Mouse (Mus musculus): ENCODE data around the gene Syt7.

Syt7 gene

DNA sequence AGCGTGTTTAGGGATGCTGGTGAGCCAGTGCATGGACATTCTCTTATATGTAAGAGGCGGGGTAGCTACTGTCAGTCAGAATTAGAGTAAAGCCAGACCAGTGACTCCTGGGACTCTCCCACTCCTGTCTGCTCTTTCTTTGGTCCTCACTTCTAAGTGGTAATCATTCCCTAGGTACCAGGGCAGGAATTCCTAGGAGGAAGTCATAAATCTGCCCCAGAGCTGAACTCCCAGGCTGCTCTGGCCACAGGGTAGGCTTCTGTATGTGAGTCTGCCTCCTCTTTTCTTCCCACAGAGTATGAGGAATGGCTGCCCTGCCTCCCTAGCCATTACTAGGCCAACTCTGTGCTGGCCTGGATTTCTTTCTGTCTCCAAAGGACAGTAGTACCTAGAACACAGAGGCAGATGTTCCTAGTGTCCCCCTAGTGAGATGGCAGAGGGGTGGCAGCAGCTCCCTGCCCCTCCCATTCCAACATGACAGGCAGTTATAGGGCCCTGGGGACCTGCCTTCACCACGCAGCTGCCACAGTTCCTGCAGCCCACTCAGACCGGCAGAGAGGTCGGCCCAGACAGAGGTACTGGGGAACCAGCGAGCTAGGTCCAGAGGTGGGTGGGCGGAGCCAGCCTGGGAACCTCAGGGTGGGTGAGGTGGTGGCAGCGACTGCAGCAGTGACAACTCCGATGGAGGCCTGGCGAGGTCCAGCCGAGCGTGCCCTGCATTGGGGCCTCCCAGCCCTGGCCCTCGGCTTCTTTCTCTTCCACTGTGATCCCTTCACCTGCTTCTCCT, 36.8 kb downstream of the Syt7 start:
- peak; percentile 35 for DNase-seq

DNA sequence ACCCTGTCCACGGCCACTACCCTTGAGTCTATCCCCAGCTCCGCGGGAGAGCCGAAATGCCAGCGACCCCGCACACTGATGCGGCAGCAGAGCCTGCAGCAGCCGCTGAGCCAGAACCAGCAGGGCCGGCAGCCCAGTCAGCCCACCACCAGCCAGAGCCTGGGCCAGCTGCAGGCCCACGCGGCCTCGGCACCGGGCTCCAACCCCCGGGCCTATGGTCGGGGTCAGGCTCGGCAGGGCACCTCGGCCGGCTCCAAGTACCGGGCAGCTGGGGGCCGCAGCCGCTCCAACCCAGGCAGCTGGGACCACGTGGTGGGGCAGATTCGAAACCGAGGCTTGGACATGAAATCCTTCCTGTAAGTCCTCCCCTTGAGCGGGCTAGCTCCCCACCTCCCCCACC, 37.4 kb downstream of the Syt7 start:
- DNase-seq: no peak

- DNase-seq: no peak
Measured at GRCm38 (mm10) chr19:10426793-10427192, 37.9 kb downstream of the Syt7 start.

DNA sequence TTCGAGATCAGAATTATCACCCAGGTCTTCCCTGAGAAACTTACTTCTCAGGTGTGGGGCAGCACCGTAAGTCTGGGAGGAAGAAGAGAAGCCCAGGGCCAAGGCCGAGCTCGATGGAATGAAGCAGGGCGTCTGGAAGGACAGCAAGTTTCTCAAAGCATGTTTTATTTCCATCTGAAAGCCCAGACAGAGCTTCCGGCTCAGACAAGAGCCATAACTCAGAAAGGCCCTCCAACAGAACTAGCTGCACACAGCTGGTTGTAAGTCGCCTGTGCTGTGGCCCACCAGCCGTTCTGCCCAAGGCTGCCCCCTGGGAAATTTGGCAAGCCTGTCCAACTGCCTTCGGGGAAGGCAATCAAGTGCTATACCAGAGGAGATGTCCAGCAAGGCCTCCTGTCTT, 38.5 kb downstream of the Syt7 start:
- DNase-seq: no peak

- no peak for DNase-seq
Measured at GRCm38 (mm10) chr19:10429371-10429770, 40.5 kb downstream of the Syt7 start.

DNA sequence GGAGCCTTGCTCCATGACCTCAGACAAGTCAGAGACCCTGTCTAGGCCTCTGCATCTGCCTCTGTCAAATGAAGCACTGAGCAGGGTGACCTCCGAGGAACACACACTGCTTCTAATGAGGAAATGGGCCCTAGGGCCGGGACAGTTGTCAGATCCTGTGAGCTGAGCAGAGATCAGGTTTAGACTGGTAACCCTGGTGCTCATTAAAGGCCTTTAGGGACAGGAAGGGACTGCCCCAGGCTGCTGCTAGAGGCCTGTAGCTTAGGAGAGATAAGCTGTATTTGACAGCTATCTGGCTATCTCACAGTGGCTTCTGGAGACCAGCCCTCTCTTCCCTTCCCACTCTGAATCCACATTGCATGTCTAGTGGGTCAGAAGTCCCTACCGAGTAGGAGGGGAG, 42.5 kb downstream of the Syt7 start:
- DNase-seq: peak; percentile 52

GRCm38 (mm10) chr19:10431841-10432240, 43.0 kb downstream of the Syt7 start:
- DNase-seq: no peak

DNA sequence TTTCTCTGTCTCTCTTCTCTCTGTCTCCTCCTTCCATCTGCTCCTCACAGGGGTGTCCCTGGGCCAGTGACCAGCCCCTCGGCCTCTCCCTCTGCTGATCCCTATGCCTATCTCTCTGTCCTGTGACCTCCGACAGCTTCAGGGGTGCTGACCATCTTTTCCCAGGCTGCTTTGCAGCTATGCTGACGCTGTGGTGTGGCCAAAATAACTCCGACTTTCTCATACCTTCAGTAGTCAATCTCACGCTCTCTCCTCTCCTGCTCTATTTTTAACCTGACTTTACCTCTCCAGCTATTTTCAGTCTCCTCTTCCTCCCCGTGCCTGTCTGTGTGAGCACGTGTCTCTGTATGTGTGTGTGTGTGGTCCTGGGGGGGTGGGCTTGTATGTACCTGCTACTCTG, 44.3 kb downstream of the Syt7 start:
- DNase-seq: no peak

GRCm38 (mm10) chr19:10433879-10434540, 45.1 kb downstream of the Syt7 start:
- no peak for DNase-seq

GRCm38 (mm10) chr19:10434927-10435326, 46.0 kb downstream of the Syt7 start:
- no peak for DNase-seq

DNA sequence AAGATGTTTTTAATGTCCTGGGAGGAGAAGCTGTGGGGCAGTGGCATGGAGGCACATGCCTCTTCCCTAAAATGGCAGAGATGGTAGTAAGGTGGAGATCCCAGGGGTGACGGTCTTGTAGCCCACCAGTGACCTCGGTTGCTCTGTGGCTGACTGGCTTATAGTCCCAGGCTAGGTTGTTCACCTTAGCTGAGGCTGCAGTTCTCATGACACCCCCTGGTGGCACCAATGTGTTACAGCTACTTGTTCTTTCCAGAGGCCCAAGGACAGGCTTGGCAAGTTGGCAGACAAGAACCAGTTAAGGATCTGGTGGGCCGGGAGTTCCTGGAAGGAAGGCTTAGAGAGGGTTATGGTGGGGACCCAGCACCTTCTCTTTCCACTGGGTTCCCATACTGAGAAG, 47.0 kb downstream of the Syt7 start:
- DNase-seq: peak; percentile 81

DNA sequence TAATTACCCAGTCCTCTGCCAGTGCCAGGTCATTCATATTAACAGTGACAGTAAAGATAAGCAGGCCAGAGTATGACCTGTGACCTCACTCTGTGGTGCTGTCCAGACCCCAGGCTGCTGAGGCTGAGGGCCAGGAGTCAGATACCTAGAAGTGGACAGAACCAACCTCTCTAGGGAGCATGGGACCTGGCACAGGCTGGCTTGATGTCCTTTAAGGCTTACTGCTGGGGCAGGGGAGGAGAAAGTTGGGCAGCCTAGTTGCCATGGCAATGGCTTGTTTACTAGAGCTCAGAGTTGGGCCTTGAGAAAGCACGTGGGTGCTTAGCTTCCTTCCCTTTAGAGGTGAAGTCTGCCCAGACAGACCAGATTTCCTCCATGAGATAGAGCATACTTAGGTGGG, 47.8 kb downstream of the Syt7 start:
- DNase-seq: no peak

GRCm38 (mm10) chr19:10437521-10437920, 48.6 kb downstream of the Syt7 start:
- no peak for DNase-seq

DNA sequence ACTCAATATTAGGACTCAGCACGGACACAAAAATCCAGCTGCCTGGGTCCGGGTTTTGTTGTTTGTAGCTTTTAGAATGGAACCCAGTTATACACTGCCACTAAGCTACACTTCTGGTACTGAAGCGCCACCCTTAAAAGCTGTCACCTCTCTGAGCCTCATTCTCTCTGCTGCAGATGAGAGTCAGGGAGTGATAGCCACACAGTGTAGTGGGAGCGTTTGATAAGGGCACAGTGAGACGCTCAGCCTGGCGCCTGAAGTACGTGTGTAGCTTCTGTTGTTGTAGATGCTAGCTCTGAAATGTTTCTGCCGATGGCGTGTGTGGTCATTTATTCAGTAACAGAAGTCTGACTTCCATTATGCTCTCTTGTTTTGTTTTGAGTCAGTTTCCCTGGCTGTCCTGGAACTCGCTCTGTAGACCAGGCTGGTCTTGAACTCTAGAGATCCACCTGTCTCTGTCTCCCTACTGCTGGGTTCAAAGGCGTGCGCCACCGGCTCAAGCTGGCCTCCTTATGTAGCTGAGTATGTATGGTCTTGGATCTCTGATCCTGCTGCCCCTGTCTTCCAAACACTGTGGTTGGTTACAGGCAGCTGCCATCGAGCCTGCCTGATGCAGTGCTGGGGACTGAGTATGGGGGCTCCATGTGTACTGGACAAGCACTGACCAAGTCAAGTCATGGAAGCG, 55.9 kb downstream of the Syt7 start:
- DNase-seq: no peak

GRCm38 (mm10) chr19:10448275-10448674, 59.4 kb downstream of the Syt7 start:
- no peak for DNase-seq

- no peak for DNase-seq
Measured at GRCm38 (mm10) chr19:10449190-10449589, 60.3 kb downstream of the Syt7 start.

DNA sequence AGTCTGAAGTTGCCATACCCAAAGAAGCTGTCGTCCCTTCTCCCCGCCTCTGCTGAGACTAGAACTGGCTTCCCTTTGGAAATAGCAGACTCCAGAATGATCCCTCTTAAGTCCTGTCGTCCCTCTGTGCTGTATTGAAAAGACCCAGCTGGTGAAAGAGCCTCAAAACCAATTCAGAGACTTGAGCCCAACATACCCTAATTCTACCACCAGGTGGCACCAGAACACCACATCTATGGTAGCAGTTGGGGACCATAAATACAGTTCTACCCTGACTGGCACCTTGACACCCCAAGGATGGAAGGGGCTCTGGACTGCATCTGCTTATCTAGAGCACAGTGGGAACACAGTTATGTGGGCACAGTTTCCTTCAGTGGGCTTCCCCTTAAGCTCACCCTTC, 60.8 kb downstream of the Syt7 start:
- DNase-seq: peak; percentile 88

- peak; percentile 32 for DNase-seq
Measured at GRCm38 (mm10) chr19:10454718-10455436, 66.0 kb downstream of the Syt7 start.

GRCm38 (mm10) chr19:10455437-10455806, 66.5 kb downstream of the Syt7 start:
- DNase-seq: no peak

DNA sequence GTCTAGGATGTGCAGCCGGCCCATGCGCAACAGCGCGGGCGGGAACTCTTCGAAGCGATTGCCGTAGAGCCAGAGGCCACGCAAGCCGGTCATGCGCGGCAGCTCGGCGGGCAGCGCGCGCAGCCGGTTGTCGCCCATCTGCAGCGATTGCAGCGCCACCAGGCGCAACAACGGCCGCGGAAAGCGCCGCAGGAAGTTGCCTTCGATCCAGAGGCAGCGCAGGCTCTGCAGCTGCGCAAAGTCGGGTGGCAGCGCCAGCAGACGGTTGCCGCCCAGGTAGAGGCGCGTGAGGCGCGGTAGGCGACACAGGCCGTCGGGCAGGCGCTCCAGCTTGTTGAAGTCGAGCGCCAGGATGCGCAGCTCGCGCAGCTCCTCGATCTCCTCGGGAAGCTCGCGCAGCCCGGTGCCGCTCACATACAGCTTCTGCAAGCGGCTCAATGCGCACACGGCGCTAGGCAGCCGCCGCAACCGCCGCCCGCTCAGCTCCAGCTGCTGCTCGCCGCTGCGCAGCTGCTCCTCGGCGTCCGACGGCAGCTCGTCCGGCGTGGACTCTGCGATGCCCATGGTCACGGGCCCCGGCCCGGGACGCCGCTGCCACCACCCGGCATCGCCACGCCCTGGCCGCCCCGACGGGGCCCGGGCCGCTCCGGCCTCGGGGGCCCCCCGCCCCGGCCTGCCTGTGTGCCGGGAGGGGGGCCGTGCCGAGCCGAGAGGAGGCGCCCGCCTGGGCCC, 68.0 kb downstream of the Syt7 start, which contains the start of gene Lrrc10b:
Lrrc10b (minus strand) TSS at position 722 of the 732 bp plus-strand sequence.
- DNase-seq: peak; percentile 88

DNA sequence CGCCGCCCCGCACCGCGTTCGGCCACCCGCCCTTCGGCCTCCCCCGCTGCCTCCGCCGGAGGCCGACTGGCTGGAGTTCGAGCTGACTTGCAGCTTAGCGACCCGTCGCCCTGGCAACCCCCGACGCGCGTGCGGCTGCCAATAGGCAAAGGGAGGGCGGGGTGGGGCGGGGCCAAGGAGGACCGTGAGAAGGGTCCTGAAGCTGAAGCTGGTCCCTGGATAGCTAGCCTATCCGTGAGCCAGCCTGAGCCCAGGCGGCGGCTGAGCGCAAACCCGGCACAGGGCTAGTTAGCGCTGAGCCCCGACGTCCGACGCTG, 68.6 kb downstream of the Syt7 start:
- DNase-seq: peak; percentile 96

GRCm38 (mm10) chr19:10458096-10458495, 69.2 kb downstream of the Syt7 start:
- no peak for DNase-seq

DNA sequence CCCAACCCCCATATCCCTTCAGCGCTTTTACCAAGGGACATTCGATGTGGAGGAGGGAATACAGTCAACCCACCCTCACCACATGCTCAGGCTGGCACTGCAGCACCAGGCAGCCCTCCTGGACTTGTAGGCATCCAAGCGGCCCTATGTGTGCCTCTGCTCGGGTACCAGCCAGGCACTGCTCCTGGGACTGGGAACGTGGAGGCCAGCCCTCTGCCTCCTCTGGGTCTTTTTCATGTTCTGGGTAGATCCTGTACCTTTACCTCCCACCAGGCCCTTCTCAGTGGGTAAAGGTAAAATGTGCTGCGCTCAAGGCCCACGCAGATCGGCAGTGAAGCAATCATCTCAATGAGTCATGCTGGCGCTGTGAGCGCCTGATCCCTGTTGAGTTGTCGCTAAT, 71.0 kb downstream of the Syt7 start:
- no peak for DNase-seq
